Mouse (Mus musculus) lung, adult 2 months (tissue): ENCODE data around the gene Manbal.

Experiments
- CTCF ChIP-seq: fragments of 200-500 bp; IDR thresholded peaks from 2 replicates; pipeline ENCODE4 v1.5.1; 2011; ENCODE audit warnings: mild to moderate bottlenecking, low read length, control low read depth; ENCODE audit not compliant: insufficient read depth
- POLR2A ChIP-seq: fragments of 200-500 bp; IDR thresholded peaks from 2 replicates; pipeline ENCODE4 v1.6.1; 2011; ENCODE audit warnings: low read depth, mild to moderate bottlenecking, control low read depth, low read length, borderline replicate concordance; ENCODE audit errors: extremely low read depth

- TF ChIP-seq CTCF (no peak), POLR2A (no peak)
Measured at GRCm38 (mm10) chr2:157434497-157434896, 67.1 kb downstream of the Manbal start.
